Mouse (Mus musculus) CD4-positive naive resting alpha-beta T cell, adult 76 days (primary cell): ENCODE data around the gene Kif4. TPM values are rescaled to one million over a fixed set of nuclear protein-coding genes. Genes with fewer than 3 reads are reported as not detected.

Experiments
- total RNA-seq: library from RNA; stranded (reverse); gene quantifications from one replicate; pipeline ENCODE4 v1.2.4, GENCODE M21; 2023

Gene Kif4
- 0.56 TPM for total RNA-seq

GRCm38 (mm10) chrX:100625546-100625801 is at the start of gene Kif4:
TSS of gene Kif4 (plus strand) at chrX:100625737.

GRCm38 (mm10) chrX:100594791-100595190 is 30.7 kb upstream of the Kif4 start, which contains the start of gene P2ry4:
TSS of gene P2ry4 (minus strand) at chrX:100594869.

GRCm38 (mm10) chrX:100605314-100605713 is 20.2 kb upstream of the Kif4 start, which contains the start of gene Arr3:
TSS of gene Arr3 (plus strand) at chrX:100605497.

GRCm38 (mm10) chrX:100625802-100626793 is 561 bp downstream of the Kif4 start, which contains the start of gene Pdzd11:
TSS of gene Pdzd11 (minus strand) at chrX:100626568.

GRCm38 (mm10) chrX:100729665-100730188 is 104.2 kb downstream of the Kif4 start, which contains the start of gene Gdpd2:
TSS of gene Gdpd2 (plus strand) at chrX:100729873.

GRCm38 (mm10) chrX:100767181-100767884 is 141.8 kb downstream of the Kif4 start, which contains the start of gene Dlg3:
TSS of gene Dlg3 (plus strand) at chrX:100767722.

Other genes starting within 250 kb of the Kif4 start
- gene Otud6a, start 196.7 kb upstream of the Kif4 start, total RNA-seq = not detected
- gene Awat2, start 183.0 kb upstream of the Kif4 start, total RNA-seq = 0.38 TPM
- 62.7 TPM for gene Igbp1, start 131.4 kb upstream of the Kif4 start, total RNA-seq
- not detected for gene Dgat2l6, start 100.9 kb upstream of the Kif4 start, total RNA-seq
- gene Awat1, start 53.5 kb upstream of the Kif4 start, total RNA-seq = not detected
- gene P2ry4, start 30.9 kb upstream of the Kif4 start, total RNA-seq = not detected
- not detected for gene Arr3, start 20.2 kb upstream of the Kif4 start, total RNA-seq
- 15.2 TPM for gene Pdzd11, start 831 bp downstream of the Kif4 start, total RNA-seq
- not detected for gene Gdpd2, start 104.1 kb downstream of the Kif4 start, total RNA-seq
- 7.8 TPM for gene Dlg3, start 142.0 kb downstream of the Kif4 start, total RNA-seq